8 mouse cellular contexts compared by ENCODE assay signal in the genomic region with DNA sequence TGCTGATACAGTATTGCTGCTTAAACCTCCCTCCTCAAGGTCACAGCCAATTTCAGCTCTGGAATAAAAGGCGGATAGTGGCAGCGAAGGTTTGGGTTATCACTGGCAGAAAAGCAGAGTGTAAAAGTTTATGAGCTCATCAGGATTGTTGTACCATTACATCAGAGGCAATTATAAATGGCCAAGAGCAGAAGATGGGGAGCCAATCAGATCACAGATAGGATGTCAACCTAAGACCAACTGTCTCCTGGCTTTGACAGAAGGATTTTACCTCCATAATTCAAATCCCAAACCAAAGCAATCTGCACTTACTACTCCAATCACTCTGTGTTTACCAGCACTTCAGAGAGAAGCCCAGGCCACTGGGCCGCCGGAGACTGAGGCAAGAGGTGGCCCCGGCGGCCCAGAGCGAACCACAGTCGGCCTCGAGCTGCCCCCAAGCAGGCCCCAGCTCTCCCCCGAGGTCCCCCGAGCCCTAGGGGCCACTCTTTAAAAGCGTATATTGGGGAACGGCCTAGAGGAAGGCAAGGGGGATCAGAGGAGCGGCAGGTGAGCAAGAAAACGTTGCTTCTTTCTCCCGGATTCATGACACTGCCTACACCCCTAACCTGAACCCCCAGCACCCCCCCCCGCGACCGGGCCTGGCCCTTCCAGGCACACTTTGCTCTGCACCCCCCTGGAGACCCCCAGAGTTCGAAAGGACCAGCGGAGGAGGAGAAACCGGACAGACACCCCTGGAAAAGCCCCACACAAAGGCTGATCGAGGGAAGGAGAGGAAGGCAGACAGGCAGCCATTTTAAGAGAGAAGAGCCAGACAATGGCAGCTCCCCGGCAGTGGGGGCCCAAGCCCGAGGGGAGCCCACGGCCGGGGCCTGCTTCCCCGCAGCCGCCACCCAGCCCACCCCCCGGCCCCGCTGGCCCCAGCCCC. TPM values are rescaled to one million over a fixed set of nuclear protein-coding genes. Genes with fewer than 3 reads are reported as not detected.
DNase-seq lines count a peak whose midpoint lies in the region; ATAC-seq and TF ChIP-seq lines count a peak whose summit lies in the region.

No protein-coding gene starts in this region.

- no peaks in the 10 kb centered on the region for H3K9me3 ChIP-seq in hindbrain, embryonic 14.5 days (ENCODE audit: control insufficient read depth, low read length)

- no peak for TF ChIP-seq CTCF in left cerebral cortex, adult 2 months (IDR thresholded peaks at IDR 0.05)
- no peak for TF ChIP-seq CTCF in spleen, adult 2 months (IDR thresholded peaks at IDR 0.05; ENCODE audit: extremely low read depth, insufficient read depth, insufficient read length, insufficient replicate concordance)

- peak overlapping the region; percentile 100 for H3K27ac ChIP-seq in hindbrain, embryonic 14.5 days
- H3K27ac ChIP-seq in left cerebral cortex, adult 2 months = peak overlapping the region; percentile 97
- peak overlapping the region; percentile 84 for H3K27ac ChIP-seq in spleen, adult 2 months (ENCODE audit: insufficient read depth, low read length)

- H3K4me1 ChIP-seq in hindbrain, embryonic 14.5 days (replicated peaks; ENCODE audit: control insufficient read depth, insufficient read depth, low read length) = peaks cover 60% of the 10 kb centered on the region
- H3K4me1 ChIP-seq in spleen, adult 2 months (ENCODE audit: control insufficient read depth, insufficient read depth, insufficient read length) = peaks cover 30% of the 10 kb centered on the region

- ATAC-seq in hindbrain, embryonic 14.5 days (ENCODE audit: low FRiP score) = no peak
- peak; percentile 74 for ATAC-seq in megakaryocyte-erythroid progenitor cell, adult 5-6 weeks (replicated peaks; ENCODE audit: low FRiP score, low TSS enrichment, poor library complexity, severe bottlenecking)

- peak; percentile 66 for DNase-seq in left cerebral cortex, adult 11 months (ENCODE audit: low spot score)
- no peak for DNase-seq in left cerebral cortex, postnatal 4 days
- DNase-seq in cerebellum, adult 18-20 months = peak; percentile 45 to 49
- peak; percentile 61 for DNase-seq in forelimb bud, embryonic 11.5 days (ENCODE audit: low read depth, low spot score)
- peak; percentile 67 for DNase-seq in hindbrain, embryonic 14.5 days (ENCODE audit: low spot score)
- peak in 1 of 2 experiments; percentile 23 for DNase-seq in left cerebral cortex, adult 2 months (ENCODE audit: extremely low spot score in 1 of 2, low spot score in 2 of 2)
- peak; percentile 20 to 51 for DNase-seq in spleen, adult 2 months (ENCODE audit: low read depth in 1 of 2, low spot score in 2 of 2)

- H3K27me3 ChIP-seq in hindbrain, embryonic 14.5 days (ENCODE audit: control insufficient read depth, insufficient read depth, low read length) = no peaks in the 10 kb centered on the region
- no peaks in the 10 kb centered on the region for H3K27me3 ChIP-seq in spleen, adult 2 months (ENCODE audit: control insufficient read depth, insufficient read depth, low read length)

- no peaks in the 10 kb centered on the region for H3K36me3 ChIP-seq in hindbrain, embryonic 14.5 days (replicated peaks; ENCODE audit: control insufficient read depth, insufficient read depth)
- H3K36me3 ChIP-seq in spleen, adult 2 months (ENCODE audit: control insufficient read depth, insufficient read depth, low read length) = peaks cover 2% of the 10 kb centered on the region; the same call in 1 of the 2 replicates

- H3K9ac ChIP-seq in hindbrain, embryonic 14.5 days = peak overlapping the region; percentile 100

- H3K4me3 ChIP-seq in hindbrain, embryonic 14.5 days (replicated peaks; ENCODE audit: low read length) = peak overlapping the region; percentile 100
- H3K4me3 ChIP-seq in left cerebral cortex, adult 2 months = peak overlapping the region; percentile 96
- H3K4me3 ChIP-seq in spleen, adult 2 months (ENCODE audit: extremely low read depth, insufficient read depth, insufficient read length) = peak overlapping the region; percentile 93

- intact Hi-C loops in left cerebral cortex, postnatal 4 days (cut with DNase I) = loop anchor here (2.0 kb wide), 1 partner anchor 81 kb away; no protein-coding TSS in a partner anchor
- intact Hi-C loops in left cerebral cortex, adult 2 months (cut with DNase I) = loop anchor here (2.0 to 10.0 kb wide), 2 partner anchors 19 to 157 kb away; no protein-coding TSS in a partner anchor

- under 1% methylated on average over 28 of the region's 31 CpGs for WGBS in hindbrain, embryonic 14.5 days
- under 1% methylated on average over 31 of the region's 31 CpGs for WGBS in spleen, adult 2 months

- no peak; the same call in 1 of the 2 replicates for TF ChIP-seq POLR2A in spleen, adult 2 months (IDR thresholded peaks at IDR 0.05; ENCODE audit: low read depth, low read length)

- peak overlapping the region; percentile 99 for H3K4me2 ChIP-seq in hindbrain, embryonic 14.5 days (replicated peaks)

RNA-seq across cellular contexts. Expression of a gene that starts 4.8 kb away (rescaled TPM):
- total RNA-seq in left cerebral cortex, postnatal 4 days (2021) = 100 to 1,000 TPM; 114 to 121 TPM
- 35.5 and 37.8 TPM in 2 replicates for polyA plus RNA-seq in hindbrain, embryonic 14.5 days (2014; fragmentation: Nextera tagmentation; extraction: Ambion mirVana)
- 10 to 100 TPM; 90.9 to 98.6 TPM for total RNA-seq in left cerebral cortex, adult 2 months (2021)
- total RNA-seq in megakaryocyte-erythroid progenitor cell, adult 5-6 weeks (2014; fragmentation: Nextera tagmentation) = 127 and 136 TPM in 2 replicates
- total RNA-seq in megakaryocyte-erythroid progenitor cell, adult 5-6 weeks (2017) = 28.2 and 29.6 TPM in 2 replicates
- polyA plus RNA-seq in spleen, adult 2 months (2012; rRNA removed) = 142 and 150 TPM in 2 replicates
